Mouse (Mus musculus) MEL (cell line): Measurements from ENCODE around the gene Kcnh3. TPM values are rescaled to one million over a fixed set of nuclear protein-coding genes. Genes with fewer than 3 reads are reported as not detected.
A peak's percentile ranks its signal among the peaks of the same experiment; 100 is the strongest.

Source experiments
- DNase-seq: peaks from one replicate; pipeline ENCODE4 v3.0.0; 2011; ENCODE audit warnings: low read depth, low spot score
- H3K27ac ChIP-seq: 2 replicates; pipeline ENCODE4 v1.5.1; 2012; ENCODE audit warnings: low read depth, mild to moderate bottlenecking, control low read depth, low read length, moderate library complexity; ENCODE audit not compliant: control insufficient read depth
- H3K27me3 ChIP-seq, 2 experiments: fragments of 150-350 bp in 1 of 2; sonication (generic) in 1 of 2; 2 replicates each; pipeline ENCODE4 v1.6.1; 2012; ENCODE audit warnings: low read length in 2 of 2, mild to moderate bottlenecking in 2 of 2, improper control_type of control experiment in 1 of 2, moderate library complexity in 1 of 2; ENCODE audit not compliant: insufficient read depth in 2 of 2, control insufficient read depth in 1 of 2
- H3K36me3 ChIP-seq, 2 experiments: 2 replicates each; pipeline ENCODE4 v1.6.1; 2012 to 2014; ENCODE audit warnings: low read length in 2 of 2, improper control_type of control experiment in 1 of 2, inconsistent platforms in 1 of 2, mild to moderate bottlenecking in 1 of 2; ENCODE audit not compliant: insufficient read depth in 2 of 2, control insufficient read depth in 1 of 2
- H3K4me1 ChIP-seq, 2 experiments: fragments of 150-350 bp in 1 of 2; sonication (generic) in 1 of 2; 2 replicates each; pipeline ENCODE4 v1.6.1; 2012; ENCODE audit warnings: low read length in 2 of 2, improper control_type of control experiment in 1 of 2, mild to moderate bottlenecking in 1 of 2; ENCODE audit not compliant: insufficient read depth in 2 of 2, control insufficient read depth in 1 of 2
- H3K4me3 ChIP-seq, 2 experiments: fragments of 150-350 bp in 1 of 2; sonication (generic) in 1 of 2; 2 replicates each; pipeline ENCODE4 v1.5.1; 2012; ENCODE audit warnings: low read depth in 2 of 2, low read length in 2 of 2, mild to moderate bottlenecking in 2 of 2, moderate library complexity in 2 of 2, control low read depth in 1 of 2, improper control_type of control experiment in 1 of 2; ENCODE audit not compliant: control insufficient read depth in 1 of 2, insufficient read depth in 1 of 2
- H3K79me2 ChIP-seq: 2 replicates; pipeline ENCODE4 v1.6.1; 2012; ENCODE audit warnings: mild to moderate bottlenecking, low read length, moderate library complexity; ENCODE audit not compliant: control insufficient read depth, poor library complexity, insufficient read depth
- H3K9ac ChIP-seq: 2 replicates; pipeline ENCODE4 v1.6.1; 2012; ENCODE audit warnings: low read depth, mild to moderate bottlenecking, control low read depth, low read length, moderate library complexity; ENCODE audit not compliant: control insufficient read depth, poor library complexity, severe bottlenecking
- H3K9me3 ChIP-seq: fragments of 150-350 bp; sonication (generic); replicated peaks from 2 replicates; pipeline ENCODE4 v1.6.1; 2012; ENCODE audit warnings: mild to moderate bottlenecking, low read length, improper control_type of control experiment, moderate library complexity; ENCODE audit not compliant: insufficient read depth
- BHLHE40 ChIP-seq: IDR thresholded peaks from 2 replicates; pipeline ENCODE4 v1.6.1; 2012; ENCODE audit warnings: low read depth, mild to moderate bottlenecking, inconsistent platforms, low read length, improper control_type of control experiment, borderline replicate concordance
- CHD2 ChIP-seq: IDR thresholded peaks from 2 replicates; pipeline ENCODE4 v1.6.1; 2011; ENCODE audit warnings: low read length, improper control_type of control experiment
- E2F4 ChIP-seq: IDR thresholded peaks from 2 replicates; pipeline ENCODE4 v1.6.1; 2011; ENCODE audit warnings: low read depth, low read length, improper control_type of control experiment, borderline replicate concordance
- EP300 ChIP-seq, 2 experiments: IDR thresholded peaks; 2 replicates each; pipeline ENCODE4 v1.6.1; 2011; ENCODE audit warnings: improper control_type of control experiment in 2 of 2, low read length in 2 of 2, low read depth in 1 of 2, mild to moderate bottlenecking in 1 of 2
- ETS1 ChIP-seq: IDR thresholded peaks from 2 replicates; pipeline ENCODE4 v1.6.1; 2012; ENCODE audit warnings: low read depth, mild to moderate bottlenecking, inconsistent platforms, low read length, improper control_type of control experiment, moderate library complexity
- GABPA ChIP-seq: IDR thresholded peaks from 2 replicates; pipeline ENCODE4 v1.6.1; 2012; ENCODE audit warnings: low read depth, mild to moderate bottlenecking, inconsistent platforms, low read length, improper control_type of control experiment, moderate library complexity
- GATA1 ChIP-seq: IDR thresholded peaks from 2 replicates; pipeline ENCODE4 v1.6.1; 2011; ENCODE audit warnings: low read depth, low read length, improper control_type of control experiment
- HCFC1 ChIP-seq: IDR thresholded peaks from 2 replicates; pipeline ENCODE4 v1.6.1; 2012; ENCODE audit warnings: low read depth, mild to moderate bottlenecking, inconsistent platforms, low read length, improper control_type of control experiment, moderate library complexity
- JUND ChIP-seq: IDR thresholded peaks from 2 replicates; pipeline ENCODE4 v1.6.1; 2011; ENCODE audit warnings: low read depth, mild to moderate bottlenecking, improper control_type of control experiment, low read length
- KAT2A ChIP-seq: conservative IDR thresholded peaks from 2 replicates; pipeline ENCODE4 v1.6.1; 2012; ENCODE audit warnings: low read depth, low read length, improper control_type of control experiment, inconsistent platforms
- MAFK ChIP-seq: IDR thresholded peaks from 2 replicates; pipeline ENCODE4 v1.6.1; 2011; ENCODE audit warnings: low read depth, mild to moderate bottlenecking, low read length, improper control_type of control experiment, borderline replicate concordance
- MEF2A ChIP-seq: IDR thresholded peaks from 2 replicates; pipeline ENCODE4 v1.6.1; 2014; ENCODE audit warnings: low read depth, mild to moderate bottlenecking, inconsistent platforms, low read length, improper control_type of control experiment; ENCODE audit not compliant: poor library complexity, insufficient replicate concordance, severe bottlenecking; ENCODE audit errors: extremely low read depth
- MYC ChIP-seq: IDR thresholded peaks from 2 replicates; pipeline ENCODE4 v1.6.1; 2011; ENCODE audit warnings: low read depth, mild to moderate bottlenecking, low read length, improper control_type of control experiment, moderate library complexity
- NELFE ChIP-seq: IDR thresholded peaks from 2 replicates; pipeline ENCODE4 v1.6.1; 2011; ENCODE audit warnings: low read depth, low read length, improper control_type of control experiment
- NRF1 ChIP-seq: IDR thresholded peaks from 2 replicates; pipeline ENCODE4 v1.6.1; 2014; ENCODE audit warnings: low read depth, mild to moderate bottlenecking, inconsistent platforms, low read length, improper control_type of control experiment, moderate library complexity; ENCODE audit not compliant: poor library complexity, insufficient read depth, severe bottlenecking
- POLR2AphosphoS2 ChIP-seq: IDR thresholded peaks from 2 replicates; pipeline ENCODE4 v1.6.1; 2011; ENCODE audit warnings: low read length, improper control_type of control experiment
- POLR2AphosphoS5 ChIP-seq: IDR thresholded peaks from 2 replicates; pipeline ENCODE4 v1.6.1; 2012; ENCODE audit warnings: low read depth, borderline replicate concordance, mild to moderate bottlenecking, inconsistent platforms, low read length, moderate library complexity, mixed read lengths
- SIN3A ChIP-seq: IDR thresholded peaks from 2 replicates; pipeline ENCODE4 v1.6.1; 2012; ENCODE audit warnings: low read length, improper control_type of control experiment, inconsistent platforms
- SMC3 ChIP-seq: IDR thresholded peaks from 2 replicates; pipeline ENCODE4 v1.6.1; 2011; ENCODE audit warnings: low read depth, low read length, improper control_type of control experiment
- TBP ChIP-seq: IDR thresholded peaks from 2 replicates; pipeline ENCODE4 v1.8.0; 2011; ENCODE audit warnings: low read depth, low read length, improper control_type of control experiment
- USF1 ChIP-seq: IDR thresholded peaks from 2 replicates; pipeline ENCODE4 v1.6.1; 2014; ENCODE audit warnings: low read depth, mild to moderate bottlenecking, inconsistent platforms, low read length, improper control_type of control experiment, moderate library complexity
- USF2 ChIP-seq, 2 experiments: IDR thresholded peaks; 2 replicates each; pipeline ENCODE4 v1.6.1; 2011 to 2012; ENCODE audit warnings: improper control_type of control experiment in 2 of 2, low read length in 2 of 2, borderline replicate concordance in 1 of 2, inconsistent platforms in 1 of 2, low read depth in 1 of 2, mild to moderate bottlenecking in 1 of 2; ENCODE audit not compliant: insufficient read depth in 1 of 2
- ZC3H11A ChIP-seq: IDR thresholded peaks from 2 replicates; pipeline ENCODE4 v1.6.1; 2012; ENCODE audit warnings: low read depth, mild to moderate bottlenecking, inconsistent platforms, low read length, improper control_type of control experiment
- ZKSCAN1 ChIP-seq: IDR thresholded peaks from 2 replicates; pipeline ENCODE4 v1.6.1; 2012; ENCODE audit warnings: low read depth, mild to moderate bottlenecking, inconsistent platforms, low read length, improper control_type of control experiment, moderate library complexity
- ZMIZ1 ChIP-seq: IDR thresholded peaks from 2 replicates; pipeline ENCODE4 v1.6.1; 2012; ENCODE audit warnings: low read depth, mild to moderate bottlenecking, inconsistent platforms, low read length, improper control_type of control experiment, moderate library complexity
- ZNF384 ChIP-seq: IDR thresholded peaks from 2 replicates; pipeline ENCODE4 v1.6.1; 2012; ENCODE audit warnings: low read depth, mild to moderate bottlenecking, inconsistent platforms, low read length, improper control_type of control experiment
- polyA plus RNA-seq, 2 experiments: library from polyadenylated mRNA; stranded (reverse) in 1 of 2; unstranded in 1 of 2; fragments of >175 nt in 1 of 2; fragments of >200 nt in 1 of 2; gene quantifications; 2 replicates each; pipeline versions ENCODE4 v1.2.1 to v1.2.4; 2012; ENCODE audit warnings: low replicate concordance in 2 of 2, low read depth in 1 of 2; ENCODE audit not compliant: insufficient read length in 2 of 2, insufficient read depth in 1 of 2, missing spikeins in 1 of 2
- total RNA-seq: library from RNA; depleted of rRNA; stranded (reverse); fragments of 300-350 nt; gene quantifications from 2 replicates; pipeline ENCODE4 v1.2.3, GENCODE M21; 2012

The Kcnh3 gene
- total and polyA plus RNA-seq, 3 experiments: 0.15 to 1.3 TPM; not detected in 1

GRCm38 (mm10) chr15:99215741-99216463 lies 8.8 kb upstream of the Kcnh3 start:
- peak; percentile 74 for DNase-seq
- H3K4me1 ChIP-seq: peaks cover 2 to 11% of the 10 kb centered on the region in 2 experiments; a peak in 2 of 4 replicates
- no peak for TF ChIP-seq E2F4
- 0 out of 4 replicates have a peak, but pooled peaks of 1 of the 2 experiments have one; percentile 17 for TF ChIP-seq EP300 (IDR thresholded peaks at IDR 0.05; ENCODE audit: low read depth in 1 of 2, low read length in 2 of 2)
- peak; percentile 98 for TF ChIP-seq MAFK
- TF ChIP-seq POLR2AphosphoS5: no peak
- no peak for TF ChIP-seq TBP
- TF ChIP-seq USF2 (IDR thresholded peaks at IDR 0.05; ENCODE audit: borderline replicate concordance in 1 of 2, insufficient read depth in 1 of 2, low read depth in 1 of 2, low read length in 2 of 2): no peak
- no peak for TF ChIP-seq ZKSCAN1
- no peak for TF ChIP-seq JUND
- no peak for TF ChIP-seq SMC3
- TF ChIP-seq ZNF384: 0 out of 2 replicates have a peak, but pooled peaks have one; percentile 20
- TF ChIP-seq HCFC1: no peak
- TF ChIP-seq NRF1: no peak
- no peak for TF ChIP-seq GATA1
- TF ChIP-seq ETS1: 0 out of 2 replicates have a peak, but pooled peaks have one; percentile 11
- TF ChIP-seq ZMIZ1: no peak
- no peak for TF ChIP-seq NELFE
- no peak for TF ChIP-seq BHLHE40
- TF ChIP-seq ZC3H11A: no peak
- TF ChIP-seq SIN3A: no peak
- no peak for TF ChIP-seq USF1
- no peak for TF ChIP-seq CHD2
- TF ChIP-seq MYC: no peak
- no peak for TF ChIP-seq MEF2A
- no peak for TF ChIP-seq POLR2AphosphoS2
- no peak for TF ChIP-seq KAT2A
- peak; percentile 97 for TF ChIP-seq GABPA
- TF ChIP-seq, all 39 proteins: peak for 5
- no peaks in the 10 kb centered on the region for H3K9me3 ChIP-seq
- no peaks in the 10 kb centered on the region for H3K27me3 ChIP-seq
- no peak overlapping the region for H3K9ac ChIP-seq
- no peaks in the 10 kb centered on the region for H3K79me2 ChIP-seq
- peaks cover 0 to 4% of the 10 kb centered on the region in 2 experiments; a peak in 2 of 4 replicates for H3K36me3 ChIP-seq
- H3K27ac ChIP-seq: peak overlapping the region; percentile 34; the same call in 1 of the 2 replicates
- H3K4me3 ChIP-seq: no peak overlapping the region
